Mouse (Mus musculus) 416B (cell line): ENCODE data around the gene Pdzd2.

Experiments
- DNase-seq: peaks from one replicate; pipeline ENCODE4 v3.0.0; 2011; ENCODE audit warnings: low read depth

Pdzd2 gene

GRCm38 (mm10) chr15:12622701-12623100, 117.0 kb downstream of the Pdzd2 start:
- DNase-seq, result no peak

- no peak for DNase-seq
Observed at GRCm38 (mm10) chr15:12622093-12622643, 117.6 kb downstream of the Pdzd2 start.

GRCm38 (mm10) chr15:12619273-12619672, 120.5 kb downstream of the Pdzd2 start:
- no peak for DNase-seq

- peak; percentile 61 for DNase-seq
Observed at GRCm38 (mm10) chr15:12617651-12618050, 122.1 kb downstream of the Pdzd2 start.

- peak; percentile 33 for DNase-seq
Observed at GRCm38 (mm10) chr15:12617220-12617619, 122.5 kb downstream of the Pdzd2 start.

- no peak for DNase-seq
Observed at GRCm38 (mm10) chr15:12614944-12615878, 124.5 kb downstream of the Pdzd2 start.

- DNase-seq, result no peak
Observed at GRCm38 (mm10) chr15:12614011-12614410, 125.7 kb downstream of the Pdzd2 start.

- no peak for DNase-seq
Observed at GRCm38 (mm10) chr15:12612944-12613675, 126.6 kb downstream of the Pdzd2 start.

GRCm38 (mm10) chr15:12608090-12608489, 131.6 kb downstream of the Pdzd2 start:
- no peak for DNase-seq

- DNase-seq, result no peak
Observed at GRCm38 (mm10) chr15:12606306-12606705, 133.4 kb downstream of the Pdzd2 start.

GRCm38 (mm10) chr15:12605239-12605993, 134.3 kb downstream of the Pdzd2 start:
- no peak for DNase-seq

- no peak for DNase-seq
Observed at GRCm38 (mm10) chr15:12603674-12604073, 136.1 kb downstream of the Pdzd2 start.

GRCm38 (mm10) chr15:12593094-12593493, 146.6 kb downstream of the Pdzd2 start:
- DNase-seq, result no peak

GRCm38 (mm10) chr15:12592628-12593027, 147.1 kb downstream of the Pdzd2 start:
- no peak for DNase-seq

- peak; percentile 70 for DNase-seq
Observed at GRCm38 (mm10) chr15:12588661-12589060, 151.1 kb downstream of the Pdzd2 start.

GRCm38 (mm10) chr15:12586852-12587424, 152.8 kb downstream of the Pdzd2 start:
- no peak for DNase-seq

GRCm38 (mm10) chr15:12586154-12586553, 153.6 kb downstream of the Pdzd2 start:
- DNase-seq, result peak; percentile 84

GRCm38 (mm10) chr15:12583051-12583450, 156.7 kb downstream of the Pdzd2 start:
- no peak for DNase-seq

GRCm38 (mm10) chr15:12582471-12582870, 157.3 kb downstream of the Pdzd2 start:
- DNase-seq, result no peak

- peak; percentile 93 for DNase-seq
Observed at GRCm38 (mm10) chr15:12579196-12579595, 160.5 kb downstream of the Pdzd2 start.

- DNase-seq, result peak; percentile 81
Observed at GRCm38 (mm10) chr15:12578276-12578675, 161.4 kb downstream of the Pdzd2 start.

GRCm38 (mm10) chr15:12577715-12578114, 162.0 kb downstream of the Pdzd2 start:
- no peak for DNase-seq
